ENCODE assay signal across 15 mouse cellular contexts in the genomic region with DNA sequence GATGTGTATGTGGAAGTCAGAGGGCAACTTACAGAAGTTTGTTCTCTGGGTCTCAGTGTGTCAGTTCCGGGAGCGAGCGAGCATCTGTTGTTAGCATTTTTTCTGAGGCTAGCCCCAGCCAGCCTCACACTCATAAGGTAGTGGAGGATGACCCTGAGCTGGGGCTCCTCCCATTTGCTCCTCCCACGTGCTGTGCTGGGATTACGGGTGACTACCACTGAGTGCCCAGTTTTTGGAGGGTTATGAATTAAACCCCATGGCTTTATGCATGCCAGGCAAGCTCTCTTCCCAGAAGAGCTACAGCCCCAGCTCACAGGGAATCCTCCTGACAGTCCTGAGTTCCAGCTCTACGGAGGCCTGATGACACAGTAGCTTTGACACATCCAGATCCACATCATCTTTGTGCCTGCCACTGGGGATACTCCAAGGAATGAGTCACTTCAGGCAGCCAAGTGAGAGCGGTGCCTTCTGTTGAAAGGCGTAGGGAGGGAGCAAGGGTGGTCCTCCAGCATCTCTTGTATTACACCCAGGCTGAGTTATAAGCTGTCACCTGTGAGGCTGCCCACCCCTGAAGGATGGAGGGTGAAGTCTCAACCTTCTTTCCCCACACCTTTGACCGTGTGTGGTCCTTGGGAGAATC.
DNase-seq lines count a peak whose midpoint lies in the region; ATAC-seq lines count a peak whose summit lies in the region.
"Had no signal": no experiment of that assay in that cellular context is flagged by ENCODE, and none has a peak within 500 bp of the region (broad histone marks: within the 10 kb centered on the region; RNA-seq: fewer than 3 reads in every experiment).

No protein-coding gene starts in this region.

- intact Hi-C loops in left cerebral cortex, postnatal 10 days (cut with DNase I): no loop called here

- WGBS in forebrain, embryonic 11.5 days: 88% methylated on average over 9 of the region's 9 CpGs
- 87% methylated on average over 9 of the region's 9 CpGs for WGBS in forebrain, embryonic 16.5 days
- 53% methylated on average over 9 of the region's 9 CpGs for WGBS in kidney, embryonic 14.5 days
- 78% methylated on average over 9 of the region's 9 CpGs for WGBS in neural tube, embryonic 11.5 days
- 81% methylated on average over 9 of the region's 9 CpGs for WGBS in neural tube, embryonic 15.5 days

- no peaks in the 10 kb centered on the region for H3K27me3 ChIP-seq in forebrain, embryonic 11.5 days (ENCODE audit: control insufficient read depth, insufficient read depth, low read length)
- no peaks in the 10 kb centered on the region for H3K27me3 ChIP-seq in forebrain, embryonic 16.5 days (replicated peaks; ENCODE audit: control insufficient read depth, insufficient read depth, low read length)
- no peaks in the 10 kb centered on the region for H3K27me3 ChIP-seq in kidney, embryonic 14.5 days (ENCODE audit: control insufficient read depth, insufficient read depth, low read length)
- H3K27me3 ChIP-seq in neural tube, embryonic 11.5 days (ENCODE audit: control insufficient read depth, insufficient read depth, low read length): no peaks in the 10 kb centered on the region
- no peaks in the 10 kb centered on the region for H3K27me3 ChIP-seq in neural tube, embryonic 15.5 days (replicated peaks)
- H3K27me3 ChIP-seq: limb, embryonic 13.5 days had no signal

- H3K9me3 ChIP-seq in forebrain, embryonic 11.5 days (ENCODE audit: control insufficient read depth, low read length): no peaks in the 10 kb centered on the region
- no peaks in the 10 kb centered on the region for H3K9me3 ChIP-seq in forebrain, embryonic 16.5 days (ENCODE audit: control insufficient read depth, low read length)
- H3K9me3 ChIP-seq in kidney, embryonic 14.5 days (ENCODE audit: control insufficient read depth, low read length): no peaks in the 10 kb centered on the region
- no peaks in the 10 kb centered on the region for H3K9me3 ChIP-seq in neural tube, embryonic 11.5 days (ENCODE audit: control insufficient read depth, low read length)
- H3K9me3 ChIP-seq in neural tube, embryonic 15.5 days (replicated peaks): no peaks in the 10 kb centered on the region
- H3K9me3 ChIP-seq: limb, embryonic 13.5 days had no signal

- no peak overlapping the region for H3K4me3 ChIP-seq in forebrain, embryonic 11.5 days (ENCODE audit: low read depth, low read length)
- H3K4me3 ChIP-seq in forebrain, embryonic 16.5 days (replicated peaks; ENCODE audit: low read length): no peak overlapping the region
- H3K4me3 ChIP-seq in kidney, embryonic 14.5 days (ENCODE audit: low read length): no peak overlapping the region
- H3K4me3 ChIP-seq in neural tube, embryonic 11.5 days (ENCODE audit: low read depth, low read length): no peak overlapping the region
- H3K4me3 ChIP-seq in neural tube, embryonic 15.5 days (replicated peaks): no peak overlapping the region
- H3K4me3 ChIP-seq: limb, embryonic 13.5 days had no signal

- H3K27ac ChIP-seq in forebrain, embryonic 11.5 days (ENCODE audit: low read depth, low read length): no peak overlapping the region
- H3K27ac ChIP-seq in forebrain, embryonic 16.5 days (ENCODE audit: low read length): no peak overlapping the region
- peak overlapping the region; percentile 51; the same call in 1 of the 2 replicates for H3K27ac ChIP-seq in kidney, embryonic 14.5 days (ENCODE audit: low read depth, low read length)
- H3K27ac ChIP-seq in neural tube, embryonic 11.5 days (ENCODE audit: low read depth, low read length): peak overlapping the region; percentile 35; the same call in 1 of the 2 replicates
- no peak overlapping the region for H3K27ac ChIP-seq in neural tube, embryonic 15.5 days (replicated peaks)
- H3K27ac ChIP-seq: limb, embryonic 13.5 days; macrophage had no signal

- H3K9ac ChIP-seq in forebrain, embryonic 11.5 days (ENCODE audit: low read length): no peak overlapping the region
- no peak overlapping the region for H3K9ac ChIP-seq in forebrain, embryonic 16.5 days (replicated peaks; ENCODE audit: low read depth, low read length)
- H3K9ac ChIP-seq in kidney, embryonic 14.5 days (ENCODE audit: low read depth, low read length): no peak overlapping the region
- no peak overlapping the region for H3K9ac ChIP-seq in neural tube, embryonic 11.5 days (ENCODE audit: low read length)
- H3K9ac ChIP-seq in neural tube, embryonic 15.5 days (replicated peaks): no peak overlapping the region
- H3K9ac ChIP-seq: limb, embryonic 13.5 days had no signal

- ATAC-seq in forebrain, embryonic 11.5 days (replicated peaks; ENCODE audit: low FRiP score): no peak
- ATAC-seq in forebrain, embryonic 16.5 days: no peak
- ATAC-seq in kidney, embryonic 14.5 days (ENCODE audit: low FRiP score, low TSS enrichment): peak; percentile 86; the same call in 1 of the 2 replicates
- ATAC-seq in neural tube, embryonic 11.5 days (ENCODE audit: insufficient read depth, low FRiP score, low TSS enrichment): no peak
- ATAC-seq in neural tube, embryonic 15.5 days (ENCODE audit: low FRiP score): no peak

- H3K4me2 ChIP-seq in forebrain, embryonic 11.5 days (ENCODE audit: low read depth, low read length, severe bottlenecking): no peak overlapping the region
- H3K4me2 ChIP-seq in forebrain, embryonic 16.5 days (ENCODE audit: low read length): no peak overlapping the region
- no peak overlapping the region for H3K4me2 ChIP-seq in kidney, embryonic 14.5 days (replicated peaks; ENCODE audit: low read depth, low read length)
- no peak overlapping the region for H3K4me2 ChIP-seq in neural tube, embryonic 11.5 days (ENCODE audit: low read depth)
- H3K4me2 ChIP-seq in neural tube, embryonic 15.5 days: no peak overlapping the region
- H3K4me2 ChIP-seq: limb, embryonic 13.5 days had no signal

- no peaks in the 10 kb centered on the region; the same call in 1 of the 2 replicates for H3K4me1 ChIP-seq in forebrain, embryonic 11.5 days (replicated peaks; ENCODE audit: control insufficient read depth, insufficient read depth, low read length)
- H3K4me1 ChIP-seq in forebrain, embryonic 16.5 days (replicated peaks; ENCODE audit: control insufficient read depth, insufficient read depth, low read length): peaks cover 6% of the 10 kb centered on the region
- peaks cover 9% of the 10 kb centered on the region for H3K4me1 ChIP-seq in kidney, embryonic 14.5 days (ENCODE audit: control insufficient read depth, insufficient read depth, low read length)
- H3K4me1 ChIP-seq in neural tube, embryonic 11.5 days (ENCODE audit: control insufficient read depth, insufficient read depth, low read length): peaks cover 5% of the 10 kb centered on the region
- H3K4me1 ChIP-seq in neural tube, embryonic 15.5 days: no peaks in the 10 kb centered on the region

- H3K36me3 ChIP-seq in forebrain, embryonic 11.5 days (ENCODE audit: control insufficient read depth, insufficient read depth, low read length): no peaks in the 10 kb centered on the region
- no peaks in the 10 kb centered on the region for H3K36me3 ChIP-seq in forebrain, embryonic 16.5 days (ENCODE audit: control insufficient read depth, insufficient read depth)
- no peaks in the 10 kb centered on the region for H3K36me3 ChIP-seq in kidney, embryonic 14.5 days (ENCODE audit: control insufficient read depth, insufficient read depth, low read length)
- no peaks in the 10 kb centered on the region for H3K36me3 ChIP-seq in neural tube, embryonic 11.5 days (ENCODE audit: control insufficient read depth, insufficient read depth, low read length)
- H3K36me3 ChIP-seq in neural tube, embryonic 15.5 days: no peaks in the 10 kb centered on the region
- H3K36me3 ChIP-seq: limb, embryonic 13.5 days had no signal

- DNase-seq in forebrain, embryonic 11.5 days (ENCODE audit: low spot score): peak; percentile 35
- DNase-seq in kidney, postnatal 4 days: no peak
- DNase-seq in neural tube, embryonic 11.5 days (ENCODE audit: low spot score): no peak
- no peak for DNase-seq in MN1 (ENCODE audit: low spot score)
- DNase-seq in left cerebral cortex, postnatal 10 days (ENCODE audit: extremely low spot score in 1 of 2, low spot score in 2 of 2): no peak
- DNase-seq: cerebellum, adult 11-12 months; gastrocnemius, postnatal 14 days; kidney, adult 11 months; right cerebral cortex, adult 18-20 months; thymus, adult 18-20 months had no signal

Comparison
In these comparisons a context has a peak if more than half of its experiments do, and no peak if none do; other contexts are left out.
1. H3K27ac ChIP-seq: peak in kidney, embryonic 14.5 days (single experiment) and neural tube, embryonic 11.5 days (single experiment); none in forebrain, embryonic 11.5 days (single experiment), forebrain, embryonic 16.5 days (single experiment) and neural tube, embryonic 15.5 days (single experiment).